Mouse (Mus musculus) small intestine, adult 2 months (tissue): Measurements from ENCODE around the gene Tmem181a. TPM values are rescaled to one million over a fixed set of nuclear protein-coding genes. Genes with fewer than 3 reads are reported as not detected.
"Not testable (repeated sequence)": the region's sequence is repeated elsewhere in the genome, so short reads cannot be mapped to it uniquely, and the experiment has no call there.

Experiments
- H3K27ac ChIP-seq: fragments of 200-500 bp; 2 replicates; pipeline ENCODE4 v1.5.1; 2012; ENCODE audit warnings: low read depth, low read length, control low read depth, inconsistent platforms; ENCODE audit not compliant: insufficient read depth
- H3K27me3 ChIP-seq: fragments of 200-500 bp; 2 replicates; pipeline ENCODE4 v1.6.1; 2012; ENCODE audit warnings: mild to moderate bottlenecking, moderate library complexity, low read length, inconsistent platforms; ENCODE audit not compliant: control insufficient read depth, insufficient read depth
- H3K36me3 ChIP-seq: fragments of 200-500 bp; 2 replicates; pipeline ENCODE4 v1.6.1; 2012; ENCODE audit warnings: mild to moderate bottlenecking, low read length, control low read depth, inconsistent platforms; ENCODE audit not compliant: control insufficient read depth, insufficient read depth
- H3K4me1 ChIP-seq: fragments of 200-500 bp; 2 replicates; pipeline ENCODE4 v1.6.1; 2012; ENCODE audit warnings: low read length, inconsistent platforms, mixed read lengths; ENCODE audit not compliant: control insufficient read depth, insufficient read depth, insufficient read length
- H3K4me3 ChIP-seq: fragments of 200-500 bp; 2 replicates; pipeline ENCODE4 v1.5.1; 2012; ENCODE audit warnings: low read depth, mild to moderate bottlenecking, control low read depth, inconsistent platforms, low read length, moderate library complexity
- CTCF ChIP-seq: fragments of 200-500 bp; IDR thresholded peaks from 2 replicates; pipeline ENCODE4 v1.5.1; 2012; ENCODE audit warnings: low read depth, mild to moderate bottlenecking, control low read depth, inconsistent platforms, low read length, moderate library complexity, mixed read lengths; ENCODE audit not compliant: insufficient replicate concordance, insufficient read length; ENCODE audit errors: extremely low read depth
- POLR2A ChIP-seq: fragments of 200-500 bp; IDR thresholded peaks from 2 replicates; pipeline ENCODE4 v1.6.1; 2012; ENCODE audit warnings: low read depth, mild to moderate bottlenecking, control low read depth, inconsistent platforms, low read length, moderate library complexity
- WGBS: fragments of 180-500 bp; shearing (Covaris S2); methylation state at CpG from one replicate; pipeline ENCODE4 v1.1.7; 2018; 5-methylcytosine and 5-hydroxymethylcytosine counted together
- polyA plus RNA-seq: library from polyadenylated mRNA; depleted of rRNA; stranded (reverse); fragments of >200 nt; gene quantifications from 2 replicates; pipeline ENCODE4 v1.2.3, GENCODE M21; 2012; rRNA removed

Gene Tmem181a
- polyA plus RNA-seq: 9.9 and 19.9 TPM in 2 replicates

DNA sequence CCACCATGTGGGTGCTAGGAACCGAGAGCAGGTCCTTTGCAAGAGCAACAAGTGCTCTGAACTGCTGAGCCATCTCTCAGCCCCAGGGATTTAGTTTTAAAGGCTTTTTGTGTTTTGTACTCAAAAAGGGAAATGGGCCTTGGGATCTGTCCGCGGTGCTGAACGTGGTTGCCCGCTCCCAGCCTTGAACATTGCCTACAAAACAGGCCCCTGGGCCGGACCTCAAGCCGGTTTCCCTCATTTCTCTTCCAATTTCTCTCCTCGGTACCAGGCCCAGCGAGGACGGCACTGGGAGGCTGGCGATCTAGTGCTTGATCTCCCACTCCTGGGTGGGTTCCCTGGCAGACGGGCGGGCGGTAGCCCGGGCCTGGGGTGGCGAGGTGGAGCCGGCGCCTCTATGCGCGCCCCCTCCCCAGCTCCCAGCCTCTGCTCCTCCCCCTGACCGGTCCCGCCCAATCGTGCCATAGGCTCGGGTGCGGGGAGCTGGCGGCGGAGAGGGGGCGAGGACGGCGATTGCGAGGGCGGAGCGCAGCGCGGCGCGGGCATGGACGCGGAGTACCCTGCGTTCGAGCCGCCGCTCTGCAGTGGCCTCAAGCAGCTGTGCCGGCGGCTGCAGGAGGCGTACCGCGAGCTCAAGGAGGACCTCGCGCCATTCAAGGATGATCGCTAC lies at the start of gene Tmem181a:
Tmem181a (plus strand) TSS at position 461 of the 670 bp plus-strand sequence.
- H3K4me1 ChIP-seq, H3K36me3 ChIP-seq, H3K27me3 ChIP-seq, H3K4me3 ChIP-seq, H3K27ac ChIP-seq: not testable (repeated sequence)
- 5% methylated on average over 22 of the region's 51 CpGs for WGBS

DNA sequence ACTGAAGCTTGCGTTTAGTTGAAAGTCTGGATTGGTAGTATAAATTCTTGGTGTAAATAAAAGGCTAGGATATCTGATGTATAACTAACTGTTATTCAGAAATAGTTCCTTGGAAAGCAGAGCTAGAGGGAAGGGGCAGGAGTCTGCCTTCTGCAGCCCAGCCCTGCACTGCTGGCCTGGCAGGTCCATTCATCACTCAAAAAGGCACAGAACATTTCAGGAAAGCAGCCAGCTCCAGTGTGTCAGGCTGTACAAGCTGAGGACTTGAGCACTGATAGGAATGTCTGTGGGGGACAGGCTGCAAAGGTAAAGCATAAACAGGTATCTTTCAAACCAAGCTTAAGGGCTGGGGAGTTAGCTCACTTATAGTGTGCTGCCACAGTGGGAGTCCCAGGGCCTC lies 44.9 kb upstream of the Tmem181a start:
- H3K4me1 ChIP-seq: no peaks in the 10 kb centered on the region
- no peak for TF ChIP-seq POLR2A
- no peak for TF ChIP-seq CTCF

GRCm38 (mm10) chr17:6215640-6216039 lies 41.0 kb upstream of the Tmem181a start:
- H3K27me3 ChIP-seq: no peaks in the 10 kb centered on the region
- 86% methylated on average over 4 of the region's 4 CpGs for WGBS
- H3K27ac ChIP-seq: no peak overlapping the region
- H3K4me3 ChIP-seq: no peak overlapping the region
- TF ChIP-seq POLR2A: no peak
- no peak for TF ChIP-seq CTCF
- H3K4me1 ChIP-seq: no peaks in the 10 kb centered on the region
- H3K36me3 ChIP-seq: peaks cover 30% of the 10 kb centered on the region

More for the DNA sequence above, 44.9 kb upstream of the Tmem181a start:
- Histone ChIP-seq H3K27ac (no peak overlapping the region), H3K27me3 (no peaks in the 10 kb centered on the region), H3K36me3 (peaks cover 36% of the 10 kb centered on the region), H3K4me3 (no peak overlapping the region)
- WGBS: 84% methylated on average over 1 of the region's 1 CpGs

GRCm38 (mm10) chr17:6216514-6216913 lies 40.1 kb upstream of the Tmem181a start:
- Histone ChIP-seq H3K36me3 (peaks cover 30% of the 10 kb centered on the region), H3K27ac (no peak overlapping the region), H3K4me3 (no peak overlapping the region), H3K4me1 (no peaks in the 10 kb centered on the region), H3K27me3 (no peaks in the 10 kb centered on the region)
- TF ChIP-seq CTCF (no peak), POLR2A (no peak)
- 94% methylated on average over 10 of the region's 10 CpGs for WGBS

GRCm38 (mm10) chr17:6232633-6233032 lies 24.0 kb upstream of the Tmem181a start:
- no CpG with 5 or more reads among the region's 7 CpGs for WGBS
- not testable (repeated sequence) for H3K4me1 ChIP-seq, H3K4me3 ChIP-seq, H3K27ac ChIP-seq, H3K27me3 ChIP-seq, H3K36me3 ChIP-seq

DNA sequence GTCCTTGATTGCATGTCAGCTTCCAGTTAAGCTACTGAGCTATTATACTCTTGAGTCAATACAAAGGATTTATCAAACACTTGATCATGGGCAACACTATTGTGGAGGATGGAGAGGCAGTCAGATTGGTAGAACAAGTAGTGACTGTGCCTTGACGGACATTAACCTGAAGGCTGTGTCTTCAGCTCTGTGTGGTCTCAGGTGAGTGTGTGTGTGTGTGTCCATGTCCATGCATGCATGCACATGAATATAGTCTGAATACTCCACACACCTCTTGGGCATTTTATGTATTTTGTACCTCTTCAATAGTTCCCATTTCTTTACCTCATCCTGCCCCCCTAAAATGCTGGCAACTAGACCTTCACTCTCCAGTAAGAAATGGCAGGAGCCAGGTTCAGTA lies 5.4 kb upstream of the Tmem181a start:
- H3K4me3 ChIP-seq, H3K27me3 ChIP-seq, H3K36me3 ChIP-seq, H3K27ac ChIP-seq, H3K4me1 ChIP-seq: not testable (repeated sequence)
- WGBS: 100% methylated on average over 1 of the region's 1 CpGs

DNA sequence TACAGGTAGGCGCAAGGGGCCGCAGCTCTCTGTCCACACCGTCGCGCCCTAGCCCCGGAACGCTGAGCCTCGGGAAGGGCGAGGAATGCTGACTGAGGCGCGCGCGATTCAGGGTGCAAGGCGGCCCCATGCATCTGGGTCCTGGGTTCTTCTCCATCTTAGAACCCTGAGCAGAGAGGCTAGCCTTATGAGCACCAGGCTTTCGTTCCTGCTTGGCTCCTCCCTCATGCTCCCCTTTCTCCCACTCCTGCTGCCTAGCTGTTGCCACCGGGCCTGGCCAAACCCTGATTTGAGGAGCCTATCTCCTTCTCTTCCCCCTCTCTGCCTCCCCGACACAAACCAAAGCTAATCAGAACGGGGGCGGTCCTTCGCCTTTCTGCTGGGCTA lies 403 bp downstream of the Tmem181a start:
- H3K36me3 ChIP-seq, H3K27me3 ChIP-seq, H3K27ac ChIP-seq, H3K4me3 ChIP-seq, H3K4me1 ChIP-seq: not testable (repeated sequence)
- WGBS: 10% methylated on average over 18 of the region's 20 CpGs

- under 1% methylated on average over 78 of the region's 84 CpGs for WGBS
- not testable (repeated sequence) for H3K27me3 ChIP-seq, H3K36me3 ChIP-seq, H3K4me1 ChIP-seq, H3K27ac ChIP-seq
- H3K4me3 ChIP-seq: peak overlapping the region; percentile 61
Measured at GRCm38 (mm10) chr17:6269876-6270831, 13.5 kb downstream of the Tmem181a start.

GRCm38 (mm10) chr17:6270840-6271239 lies 14.2 kb downstream of the Tmem181a start:
- H3K27ac ChIP-seq, H3K36me3 ChIP-seq, H3K4me1 ChIP-seq, H3K27me3 ChIP-seq: not testable (repeated sequence)
- H3K4me3 ChIP-seq: peak overlapping the region; percentile 61
- under 1% methylated on average over 25 of the region's 25 CpGs for WGBS

GRCm38 (mm10) chr17:6271970-6272369 lies 15.3 kb downstream of the Tmem181a start:
- not testable (repeated sequence) for H3K4me3 ChIP-seq, H3K4me1 ChIP-seq, H3K36me3 ChIP-seq, H3K27me3 ChIP-seq, H3K27ac ChIP-seq
- WGBS: 85% methylated on average over 6 of the region's 6 CpGs

DNA sequence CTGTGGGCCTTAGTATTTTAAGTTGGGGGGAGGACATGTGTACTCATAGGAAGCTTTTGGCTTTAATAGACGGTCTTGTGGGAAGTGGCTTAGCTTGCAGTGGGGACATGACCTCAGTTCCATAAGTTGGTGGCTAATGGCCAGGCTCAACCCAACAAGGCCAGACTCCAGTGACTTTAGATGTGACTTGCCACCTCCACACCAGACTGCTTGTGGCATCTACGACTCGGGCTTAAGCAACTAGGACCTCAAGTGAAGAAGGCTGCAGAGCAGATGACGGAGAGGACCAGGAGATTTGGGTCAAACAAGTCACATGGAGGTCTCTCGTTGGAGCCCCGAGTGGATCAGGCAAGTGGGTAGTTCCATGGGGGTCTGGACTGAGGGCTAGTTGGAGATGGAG lies 18.0 kb downstream of the Tmem181a start:
- H3K36me3 ChIP-seq, H3K27me3 ChIP-seq, H3K4me1 ChIP-seq, H3K27ac ChIP-seq, H3K4me3 ChIP-seq: not testable (repeated sequence)
- 90% methylated on average over 6 of the region's 6 CpGs for WGBS
